Mouse (Mus musculus) adrenal gland, postnatal 0 days (tissue): ENCODE data around the gene Spcs2. TPM values are rescaled to one million over a fixed set of nuclear protein-coding genes. Genes with fewer than 3 reads are reported as not detected.

ENCODE experiments used
- polyA plus RNA-seq: library from polyadenylated mRNA; unstranded; fragments of >200 nt; fragmentation: Nextera tagmentation; extraction: Ambion mirVana; gene quantifications from 2 replicates; pipeline ENCODE4 v1.2.1, GENCODE M21; 2015

Spcs2 gene
- polyA plus RNA-seq = 336 and 378 TPM in 2 replicates

GRCm38 (mm10) chr7:99863362-99863761 is at the start of gene Spcs2:
Spcs2 (minus strand) TSS chr7:99863462.

DNA sequence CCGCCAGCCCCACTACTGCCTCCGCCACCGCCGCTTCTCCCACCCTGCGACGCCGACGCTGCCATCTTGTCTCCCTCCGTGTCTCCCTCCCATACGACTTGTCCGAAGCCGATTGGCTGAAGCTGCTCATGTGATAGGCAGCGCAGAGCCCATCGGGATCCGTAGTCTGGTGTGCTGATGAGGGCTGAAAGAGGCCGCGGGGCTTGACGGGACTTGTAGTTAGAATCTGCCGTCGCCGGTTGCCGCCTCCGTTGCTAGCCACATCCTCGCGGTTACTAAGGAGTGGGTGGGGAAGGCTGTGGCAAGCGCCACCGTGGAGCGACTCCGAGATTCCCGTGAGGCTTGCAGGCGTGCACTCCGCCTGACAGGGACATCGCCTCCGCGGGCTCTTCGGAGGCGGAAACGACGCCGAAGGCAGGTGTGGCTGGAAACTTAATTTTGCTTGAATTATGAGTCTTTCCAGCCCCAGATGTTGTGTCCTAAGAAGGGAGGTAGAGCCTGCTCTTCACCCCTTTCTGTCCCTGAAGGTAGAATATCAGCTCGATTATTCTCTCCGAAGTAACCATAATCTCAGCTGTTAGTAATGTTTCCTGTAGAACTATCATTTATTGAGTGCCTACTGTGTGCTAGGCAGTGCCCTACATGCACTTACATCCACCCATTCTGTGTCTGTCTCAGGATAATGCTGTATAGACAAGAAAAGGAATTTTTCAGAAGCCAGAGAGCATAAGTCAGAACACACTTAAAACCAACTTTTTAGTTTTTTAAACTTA is 4.3 kb downstream of the Spcs2 start, which contains the start of gene Xrra1:
TSS of gene Xrra1 (plus strand) at position 304 of the 773 bp plus-strand sequence.

DNA sequence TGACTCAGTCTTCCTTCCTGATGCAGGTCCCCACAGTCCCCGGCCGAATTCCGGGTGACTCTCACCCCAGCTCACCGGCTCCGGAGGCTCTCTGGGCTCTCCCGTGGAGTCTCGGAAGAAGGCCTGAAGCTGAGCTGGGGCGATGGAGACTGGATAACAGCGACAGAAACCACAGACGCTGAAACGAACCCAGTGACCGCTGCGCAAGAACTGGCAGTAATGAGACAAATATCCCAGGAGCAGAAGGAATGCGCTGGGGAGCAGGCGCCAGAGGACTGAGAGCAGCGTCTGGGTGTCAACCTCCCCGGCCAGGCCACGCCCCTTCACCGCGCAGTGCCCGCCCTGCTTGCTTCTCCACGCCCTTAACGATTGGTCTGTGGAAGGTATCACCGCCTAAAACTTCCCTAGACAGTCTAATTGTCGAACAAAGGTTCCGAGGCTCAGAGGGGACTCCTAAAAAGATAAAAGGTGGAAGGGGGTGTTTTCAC is 35.1 kb downstream of the Spcs2 start, which contains the start of gene Neu3:
TSS of gene Neu3 (minus strand) at position 335 of the 488 bp plus-strand sequence.

Other genes with a start within 250 kb of the Spcs2 start
- gene Tpbgl, start 236.4 kb downstream of the Spcs2 start, polyA plus RNA-seq = 6.2 and 10.0 TPM in 2 replicates
- 6.2 and 6.9 TPM in 2 replicates for gene Slco2b1, start 152.1 kb downstream of the Spcs2 start, polyA plus RNA-seq
- gene Olfr520, start 133.2 kb downstream of the Spcs2 start, polyA plus RNA-seq = not detected in 2 replicates
- gene Olfr521, start 100.0 kb downstream of the Spcs2 start, polyA plus RNA-seq = not detected in 2 replicates
- 3.0 and 4.3 TPM in 2 replicates for gene Neu3, start 35.0 kb downstream of the Spcs2 start, polyA plus RNA-seq
- gene Xrra1, start 4.3 kb downstream of the Spcs2 start, polyA plus RNA-seq = 1.8 and 4.6 TPM in 2 replicates
- gene Rnf169, start 117.0 kb upstream of the Spcs2 start, polyA plus RNA-seq = 2.7 and 2.9 TPM in 2 replicates
- 0.24 TPM in 1 of 2 replicates, not detected in the other for gene Chrdl2, start 142.7 kb upstream of the Spcs2 start, polyA plus RNA-seq